Mouse (Mus musculus) neural tube, embryonic 11.5 days (tissue): ENCODE measurements around the gene Fam71e1. TPM values are rescaled to one million over a fixed set of nuclear protein-coding genes. Genes with fewer than 3 reads are reported as not detected.

Source experiments
- microRNA-seq: library from miRNA; unstranded; fragments of <30 nt; microRNA quantifications from one replicate; pipeline ENCODE4, GENCODE M21; 2016
- polyA plus RNA-seq: library from polyadenylated mRNA; unstranded; fragments of >200 nt; fragmentation: Nextera tagmentation; extraction: Ambion mirVana; gene quantifications from 2 replicates; pipeline ENCODE4 v1.2.1, GENCODE M21; 2014

Fam71e1 gene
- polyA plus RNA-seq, 1 experiment from 2014 or later: 12.3 TPM

Small RNA genes within 50 kb of the gene (microRNA-seq; reads per million reads assigned to microRNA genes)
- gene Mir7052 (not detected), gene Mir7053 (not detected)

Other genes with a start within 250 kb of the Fam71e1 start
- gene 1700028J19Rik, start 249.9 kb upstream of the Fam71e1 start, polyA plus RNA-seq: 1.1 and 1.2 TPM in 2 replicates
- 143 TPM in 2 replicates for gene 2410002F23Rik, start 249.9 kb upstream of the Fam71e1 start, polyA plus RNA-seq
- gene Acp4, start 239.2 kb upstream of the Fam71e1 start, polyA plus RNA-seq: not detected in 2 replicates
- gene Gm15517, start 235.1 kb upstream of the Fam71e1 start, polyA plus RNA-seq: not detected in 2 replicates
- gene Clec11a, start 189.7 kb upstream of the Fam71e1 start, polyA plus RNA-seq: 1.9 and 2.4 TPM in 2 replicates
- gene Shank1, start 186.3 kb upstream of the Fam71e1 start, polyA plus RNA-seq: 4.6 and 4.7 TPM in 2 replicates
- gene Syt3, start 112.5 kb upstream of the Fam71e1 start, polyA plus RNA-seq: 2.9 and 3.7 TPM in 2 replicates
- 1.0 and 1.1 TPM in 2 replicates for gene 1700008O03Rik, start 110.8 kb upstream of the Fam71e1 start, polyA plus RNA-seq
- gene Lrrc4b, start 67.6 kb upstream of the Fam71e1 start, polyA plus RNA-seq: 7.4 and 8.0 TPM in 2 replicates
- gene Aspdh, start 31.2 kb upstream of the Fam71e1 start, polyA plus RNA-seq: 1.2 and 1.6 TPM in 2 replicates
- 60.0 and 66.2 TPM in 2 replicates for gene Josd2, start 28.6 kb upstream of the Fam71e1 start, polyA plus RNA-seq
- 104 and 110 TPM in 2 replicates for gene Emc10, start 52 bp upstream of the Fam71e1 start, polyA plus RNA-seq
- 0.07 TPM in 1 of 2 replicates, not detected in the other for gene Mybpc2, start 28.1 kb downstream of the Fam71e1 start, polyA plus RNA-seq
- gene Spib, start 35.5 kb downstream of the Fam71e1 start, polyA plus RNA-seq: not detected in 2 replicates
- gene Pold1, start 52.3 kb downstream of the Fam71e1 start, polyA plus RNA-seq: 62.3 and 64.8 TPM in 2 replicates
- gene Nr1h2, start 57.4 kb downstream of the Fam71e1 start, polyA plus RNA-seq: 68.1 and 71.9 TPM in 2 replicates
- gene Napsa, start 75.8 kb downstream of the Fam71e1 start, polyA plus RNA-seq: 0.42 and 0.49 TPM in 2 replicates
- 0.92 and 1.7 TPM in 2 replicates for gene Kcnc3, start 94.1 kb downstream of the Fam71e1 start, polyA plus RNA-seq
- gene Myh14, start 174.3 kb downstream of the Fam71e1 start, polyA plus RNA-seq: 2.2 and 2.5 TPM in 2 replicates
- gene Izumo2, start 212.2 kb downstream of the Fam71e1 start, polyA plus RNA-seq: not detected in 2 replicates